Mouse (Mus musculus) brain, embryonic 14.5 days (tissue): ENCODE measurements around the gene Ap1s3.

Source experiments
- CTCF ChIP-seq: fragments of 200-500 bp; IDR thresholded peaks from 2 replicates; pipeline ENCODE4 v1.5.1; 2012; ENCODE audit warnings: inconsistent platforms, mild to moderate bottlenecking, moderate library complexity, borderline replicate concordance; ENCODE audit not compliant: insufficient read depth, insufficient read length; ENCODE audit errors: extremely low read depth
- POLR2A ChIP-seq: fragments of 200-500 bp; IDR thresholded peaks from 2 replicates; pipeline ENCODE4 v1.6.1; 2012; ENCODE audit warnings: mild to moderate bottlenecking, inconsistent platforms, borderline replicate concordance; ENCODE audit not compliant: poor library complexity, insufficient read depth, insufficient read length, severe bottlenecking; ENCODE audit errors: extremely low read depth

- TF ChIP-seq POLR2A (no peak), CTCF (no peak)
These were observed 42.6 kb upstream of the Ap1s3 start for GRCm38 (mm10) chr1:79714152-79714923.
